Mouse (Mus musculus) midbrain, embryonic 11.5 days (tissue): ENCODE measurements around the gene Plpp1. TPM values are rescaled to one million over a fixed set of nuclear protein-coding genes. Genes with fewer than 3 reads are reported as not detected.

Experiments used
- ATAC-seq: fragments of 200-750 bp; cut with Nextera tagmentation; 2 replicates; pipeline ENCODE4 v1.8.0; 2017; ENCODE audit warnings: moderate TSS enrichment, moderate library complexity; ENCODE audit not compliant: low FRiP score
- DNase-seq: peaks from one replicate; pipeline ENCODE4 v3.0.0; 2015; ENCODE audit warnings: low spot score; ENCODE audit errors: missing footprints
- H3K27ac ChIP-seq: fragments of 300-500 bp; sonication (generic); 2 replicates; pipeline ENCODE4 v1.5.1; 2014; ENCODE audit warnings: low read depth, low read length
- H3K27me3 ChIP-seq: fragments of 300-500 bp; sonication (generic); 2 replicates; pipeline ENCODE4 v1.6.1; 2014; ENCODE audit warnings: mild to moderate bottlenecking, low read length, moderate library complexity, mixed read lengths; ENCODE audit not compliant: control insufficient read depth, insufficient read depth
- H3K36me3 ChIP-seq: fragments of 300-500 bp; sonication (generic); 2 replicates; pipeline ENCODE4 v1.6.1; 2014; ENCODE audit warnings: mild to moderate bottlenecking, low read length, moderate library complexity, mixed read lengths; ENCODE audit not compliant: control insufficient read depth, insufficient read depth
- H3K4me1 ChIP-seq: fragments of 300-500 bp; sonication (generic); 2 replicates; pipeline ENCODE4 v1.6.1; 2014; ENCODE audit warnings: low read length; ENCODE audit not compliant: control insufficient read depth, insufficient read depth
- H3K4me2 ChIP-seq: fragments of 300-500 bp; sonication (generic); 2 replicates; pipeline ENCODE4 v1.6.1; 2014; ENCODE audit warnings: mild to moderate bottlenecking, moderate library complexity
- H3K4me3 ChIP-seq: fragments of 300-500 bp; sonication (generic); 2 replicates; pipeline ENCODE4 v1.5.1; 2014; ENCODE audit warnings: low read depth, low read length
- H3K9ac ChIP-seq: fragments of 300-500 bp; sonication (generic); 2 replicates; pipeline ENCODE4 v1.6.1; 2014; ENCODE audit warnings: low read length
- H3K9me3 ChIP-seq: fragments of 300-500 bp; sonication (generic); 2 replicates; pipeline ENCODE4 v1.6.1; 2016; ENCODE audit warnings: low read length; ENCODE audit not compliant: control insufficient read depth
- WGBS: fragments of 180-500 bp; shearing (Covaris S2); extraction: QIAGEN DNeasy Blood & Tissue Kit; methylation state at CpG from one replicate; pipeline ENCODE4 v1.1.7; 2014; 5-methylcytosine and 5-hydroxymethylcytosine counted together
- polyA plus RNA-seq: library from polyadenylated mRNA; unstranded; fragments of >200 nt; fragmentation: Nextera tagmentation; extraction: Ambion mirVana; gene quantifications from 2 replicates; pipeline ENCODE4 v1.2.1, GENCODE M21; 2014

The Plpp1 gene
- polyA plus RNA-seq, 1 experiment from 2014 or later: 19.1 TPM

DNA sequence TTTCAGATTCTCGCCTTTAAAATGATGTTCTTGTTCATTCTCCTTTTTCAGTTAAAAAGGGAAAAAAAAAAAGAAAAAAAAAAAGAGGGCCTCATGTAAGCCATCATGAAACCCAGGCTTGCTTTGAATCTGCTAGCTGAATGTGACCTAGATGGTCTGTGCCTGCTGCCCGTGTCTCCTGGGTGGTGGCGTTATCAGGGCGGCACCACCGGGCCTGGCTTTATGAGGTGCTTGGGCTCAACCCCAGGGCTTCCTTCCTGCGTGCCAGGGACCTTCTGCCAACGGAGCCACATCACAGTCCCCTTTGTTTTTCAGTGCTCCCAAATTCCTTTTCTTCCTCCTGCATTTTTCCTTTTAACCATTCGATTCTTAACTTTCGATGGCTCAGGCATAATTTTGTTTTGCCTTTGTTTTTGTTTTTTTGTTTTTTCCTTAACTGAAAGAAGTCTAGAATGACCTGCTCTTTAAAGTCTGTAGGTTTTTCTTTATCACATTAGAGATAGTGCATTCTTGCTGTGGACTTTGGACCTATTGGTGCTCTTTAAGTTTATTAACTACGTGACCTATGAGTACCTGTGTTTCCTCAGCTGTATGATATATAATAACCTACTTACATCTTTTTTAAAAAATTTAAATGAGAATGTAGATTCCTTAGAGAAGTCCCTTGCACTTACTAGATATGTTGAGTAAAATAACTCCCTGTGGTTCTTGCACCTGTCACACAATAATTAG, 7.5 kb downstream of the Plpp1 start:
- Histone ChIP-seq H3K27ac (no peak overlapping the region), H3K4me3 (no peak overlapping the region), H3K4me2 (no peak overlapping the region), H3K4me1 (no peaks in the 10 kb centered on the region), H3K9me3 (no peaks in the 10 kb centered on the region), H3K27me3 (no peaks in the 10 kb centered on the region), H3K36me3 (no peaks in the 10 kb centered on the region; the same call in 1 of the 2 replicates), H3K9ac (no peak overlapping the region)
- no peak for ATAC-seq
- DNase-seq: no peak
- WGBS: 88% methylated on average over 10 of the region's 10 CpGs

DNA sequence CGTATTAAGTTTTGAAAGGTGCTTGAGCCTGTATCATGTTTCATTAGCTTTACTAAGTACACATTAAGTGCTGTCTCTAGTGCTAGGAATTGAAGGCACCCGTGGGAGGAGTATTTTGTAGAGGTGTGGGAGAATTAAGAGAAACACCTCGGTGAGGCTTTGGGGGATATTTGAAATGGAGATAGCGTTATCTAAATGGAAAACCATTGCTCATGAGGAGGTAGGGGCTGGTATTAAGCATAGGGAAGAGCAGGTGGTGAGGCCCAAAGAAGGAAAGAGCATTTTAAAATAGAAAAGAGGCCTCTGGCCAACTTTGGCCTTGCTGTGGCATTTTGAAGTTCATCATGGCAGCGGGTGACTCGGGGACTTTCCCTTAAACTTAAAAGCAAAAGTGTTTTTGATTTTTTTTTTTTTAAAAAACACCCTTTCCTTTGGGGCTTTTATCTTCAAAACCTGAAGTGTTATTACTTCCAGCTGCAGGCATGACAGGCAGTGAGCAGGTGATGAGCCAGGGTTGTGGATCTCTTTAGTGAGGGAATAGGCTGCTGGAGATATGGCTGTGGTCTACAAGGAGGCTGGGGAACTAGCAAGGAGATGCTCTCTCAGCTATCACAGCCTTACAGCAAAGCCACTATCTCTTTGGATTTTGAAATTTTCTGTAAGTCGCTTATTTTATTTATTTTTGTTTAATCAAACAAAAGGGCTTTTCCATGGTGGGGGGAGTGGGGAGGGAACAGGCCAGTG, 9.1 kb downstream of the Plpp1 start:
- 83% methylated on average over 7 of the region's 7 CpGs for WGBS

GRCm38 (mm10) chr13:112810248-112810645, 9.7 kb downstream of the Plpp1 start:
- WGBS: 86% methylated on average over 4 of the region's 4 CpGs

More for the DNA sequence above, 9.1 kb downstream of the Plpp1 start:
- no peaks in the 10 kb centered on the region for H3K4me1 ChIP-seq
- ATAC-seq: no peak
- no peak overlapping the region for H3K4me3 ChIP-seq
- H3K27ac ChIP-seq: no peak overlapping the region
- no peaks in the 10 kb centered on the region for H3K9me3 ChIP-seq
- DNase-seq: no peak
- H3K36me3 ChIP-seq: no peaks in the 10 kb centered on the region; the same call in 1 of the 2 replicates
- no peak overlapping the region for H3K4me2 ChIP-seq
- H3K27me3 ChIP-seq: no peaks in the 10 kb centered on the region
- no peak overlapping the region for H3K9ac ChIP-seq

GRCm38 (mm10) chr13:112810751-112811150, 10.2 kb downstream of the Plpp1 start:
- Histone ChIP-seq H3K36me3 (no peaks in the 10 kb centered on the region; the same call in 1 of the 2 replicates), H3K27ac (no peak overlapping the region), H3K9ac (no peak overlapping the region), H3K27me3 (no peaks in the 10 kb centered on the region), H3K4me3 (no peak overlapping the region), H3K9me3 (no peaks in the 10 kb centered on the region), H3K4me1 (no peaks in the 10 kb centered on the region), H3K4me2 (no peak overlapping the region)
- no peak for DNase-seq
- no peak for ATAC-seq
- WGBS: 47% methylated on average over 9 of the region's 9 CpGs

More at GRCm38 (mm10) chr13:112810248-112810645, 9.7 kb downstream of the Plpp1 start:
- no peak for ATAC-seq
- Histone ChIP-seq H3K4me1 (no peaks in the 10 kb centered on the region), H3K9ac (no peak overlapping the region), H3K27ac (no peak overlapping the region), H3K4me2 (no peak overlapping the region), H3K9me3 (no peaks in the 10 kb centered on the region), H3K36me3 (no peaks in the 10 kb centered on the region; the same call in 1 of the 2 replicates), H3K27me3 (no peaks in the 10 kb centered on the region), H3K4me3 (no peak overlapping the region)
- no peak for DNase-seq

GRCm38 (mm10) chr13:112811708-112812403, 11.3 kb downstream of the Plpp1 start:
- H3K27me3 ChIP-seq: no peaks in the 10 kb centered on the region
- no peak for DNase-seq
- no peak overlapping the region for H3K9ac ChIP-seq
- no peaks in the 10 kb centered on the region for H3K36me3 ChIP-seq
- no peaks in the 10 kb centered on the region for H3K9me3 ChIP-seq
- no peak for ATAC-seq
- H3K4me2 ChIP-seq: no peak overlapping the region
- 83% methylated on average over 8 of the region's 8 CpGs for whole genome bisulfite sequencing
- H3K4me1 ChIP-seq: no peaks in the 10 kb centered on the region
- no peak overlapping the region for H3K4me3 ChIP-seq
- no peak overlapping the region for H3K27ac ChIP-seq

DNA sequence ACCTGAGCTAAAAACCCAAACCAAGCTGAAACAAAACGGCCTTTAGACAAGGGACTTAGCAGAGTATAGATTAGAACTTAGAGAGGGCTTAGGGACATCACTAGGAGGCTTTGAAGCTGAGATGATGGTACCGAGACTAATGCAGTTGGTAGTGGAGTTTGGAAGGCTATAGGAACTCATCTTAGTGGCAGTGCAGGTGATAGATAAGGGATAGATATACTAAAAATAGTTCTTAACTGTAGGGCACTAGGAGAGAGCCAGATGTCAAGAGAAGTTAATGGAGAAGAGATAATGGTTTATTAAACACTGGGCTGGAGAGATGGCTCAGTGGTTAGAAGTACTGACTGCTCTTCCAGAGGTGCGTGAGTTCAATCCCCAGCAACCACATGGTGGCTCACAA, 15.4 kb downstream of the Plpp1 start:
- Histone ChIP-seq H3K27me3 (no peaks in the 10 kb centered on the region), H3K4me2 (no peak overlapping the region), H3K4me3 (no peak overlapping the region), H3K4me1 (no peaks in the 10 kb centered on the region), H3K27ac (no peak overlapping the region), H3K9me3 (no peaks in the 10 kb centered on the region), H3K9ac (no peak overlapping the region), H3K36me3 (no peaks in the 10 kb centered on the region)
- WGBS: 88% methylated on average over 3 of the region's 3 CpGs
- no peak for DNase-seq
- no peak for ATAC-seq

- no peaks in the 10 kb centered on the region for H3K4me1 ChIP-seq
- H3K4me2 ChIP-seq: no peak overlapping the region
- H3K27ac ChIP-seq: no peak overlapping the region
- H3K27me3 ChIP-seq: no peaks in the 10 kb centered on the region
- no peak overlapping the region for H3K4me3 ChIP-seq
- no peaks in the 10 kb centered on the region for H3K9me3 ChIP-seq
- ATAC-seq: no peak
- no peak overlapping the region for H3K9ac ChIP-seq
- no peaks in the 10 kb centered on the region for H3K36me3 ChIP-seq
- WGBS: 96% methylated on average over 3 of the region's 3 CpGs
- DNase-seq: no peak
Observed at GRCm38 (mm10) chr13:112818125-112818524, 17.5 kb downstream of the Plpp1 start.

GRCm38 (mm10) chr13:112822413-112822812, 21.8 kb downstream of the Plpp1 start:
- WGBS: 74% methylated on average over 3 of the region's 3 CpGs
- Histone ChIP-seq H3K36me3 (no peaks in the 10 kb centered on the region), H3K4me1 (no peaks in the 10 kb centered on the region), H3K27me3 (no peaks in the 10 kb centered on the region), H3K4me2 (no peak overlapping the region), H3K9me3 (no peaks in the 10 kb centered on the region), H3K9ac (no peak overlapping the region), H3K27ac (no peak overlapping the region), H3K4me3 (no peak overlapping the region)
- DNase-seq (no peak), ATAC-seq (no peak)
